Mouse (Mus musculus): ENCODE results near the gene Wdr45. TPM values are rescaled to one million over a fixed set of nuclear protein-coding genes. Genes with fewer than 3 reads are reported as not detected.

Gene Wdr45
- total and polyA plus RNA-seq, 3 experiments, result 11.4 to 27.9 (median 25.1) TPM

GRCm38 (mm10) chrX:7762137-7762920 is 48.2 kb downstream of the Wdr45 start, which contains the start of gene Tfe3:
Gene Tfe3 (plus strand): TSS chrX:7762560.
- Histone ChIP-seq H3K9me3 (replicated peaks) (no peaks in the 10 kb centered on the region), H3K36me3 (replicated peaks) (peaks cover 20% of the 10 kb centered on the region), H3K27me3 (ENCODE audit: insufficient read depth, low read length) (no peaks in the 10 kb centered on the region), H3K4me1 (ENCODE audit: insufficient read depth, low read depth, low read length) (peaks cover 42% of the 10 kb centered on the region), H3K4me3 (ENCODE audit: low read depth, low read length) (peak within 1 kb of the TSS; percentile 79)
- ATAC-seq (ENCODE audit: extremely low read depth, insufficient number of reproducible peaks, low FRiP score, poor library complexity, severe bottlenecking) (peak; percentile 92), DNase-seq (ENCODE audit: low spot score) (peak; percentile 84)
- no peak for TF ChIP-seq POLR2AphosphoS5 (IDR thresholded peaks at IDR 0.05; ENCODE audit: insufficient replicate concordance, low read depth, low read length)
- TF ChIP-seq GATA2 (IDR thresholded peaks at IDR 0.05; ENCODE audit: borderline replicate concordance, low read depth, low read length), result no peak
- TF ChIP-seq TAL1 (conservative IDR thresholded peaks at IDR 0.05; ENCODE audit: low read depth, low read length), result no peak
- no peak for TF ChIP-seq CTCF (IDR thresholded peaks at IDR 0.05; ENCODE audit: low read depth, low read length)
- no peak for TF ChIP-seq GATA1 (IDR thresholded peaks at IDR 0.05; ENCODE audit: borderline replicate concordance, low read length)

- TF ChIP-seq TAL1 (conservative IDR thresholded peaks at IDR 0.05; ENCODE audit: low read depth, low read length) (no peak), CTCF (IDR thresholded peaks at IDR 0.05; ENCODE audit: low read depth, low read length) (no peak), POLR2AphosphoS5 (IDR thresholded peaks at IDR 0.05; ENCODE audit: insufficient replicate concordance, low read depth, low read length) (no peak), GATA2 (IDR thresholded peaks at IDR 0.05; ENCODE audit: borderline replicate concordance, low read depth, low read length) (no peak), GATA1 (IDR thresholded peaks at IDR 0.05; ENCODE audit: borderline replicate concordance, low read length) (no peak)
- peaks cover 25% of the 10 kb centered on the region for H3K36me3 ChIP-seq (replicated peaks)
- H3K9me3 ChIP-seq (replicated peaks), result no peaks in the 10 kb centered on the region
- ATAC-seq (ENCODE audit: extremely low read depth, insufficient number of reproducible peaks, low FRiP score, poor library complexity, severe bottlenecking) (no peak), DNase-seq (ENCODE audit: low spot score) (no peak)
- H3K27me3 ChIP-seq (ENCODE audit: insufficient read depth, low read length), result no peaks in the 10 kb centered on the region
- H3K4me3 ChIP-seq (ENCODE audit: low read depth, low read length), result peak overlapping the region; percentile 79
- H3K4me1 ChIP-seq (ENCODE audit: insufficient read depth, low read depth, low read length), result peaks cover 47% of the 10 kb centered on the region
These were observed 48.7 kb downstream of the Wdr45 start for GRCm38 (mm10) chrX:7762921-7763197.

- Histone ChIP-seq H3K4me1 (ENCODE audit: insufficient read depth, low read depth, low read length) (peaks cover 54% of the 10 kb centered on the region), H3K9me3 (replicated peaks) (no peaks in the 10 kb centered on the region), H3K27me3 (ENCODE audit: insufficient read depth, low read length) (no peaks in the 10 kb centered on the region), H3K4me3 (ENCODE audit: low read depth, low read length) (peak overlapping the region; percentile 79), H3K36me3 (replicated peaks) (peaks cover 34% of the 10 kb centered on the region)
- TF ChIP-seq GATA2 (IDR thresholded peaks at IDR 0.05; ENCODE audit: borderline replicate concordance, low read depth, low read length), result no peak
- TF ChIP-seq TAL1 (conservative IDR thresholded peaks at IDR 0.05; ENCODE audit: low read depth, low read length), result no peak
- TF ChIP-seq GATA1 (IDR thresholded peaks at IDR 0.05; ENCODE audit: borderline replicate concordance, low read length), result no peak
- TF ChIP-seq POLR2AphosphoS5 (IDR thresholded peaks at IDR 0.05; ENCODE audit: insufficient replicate concordance, low read depth, low read length), result no peak
- no peak for TF ChIP-seq CTCF (IDR thresholded peaks at IDR 0.05; ENCODE audit: low read depth, low read length)
- no peak for ATAC-seq (ENCODE audit: extremely low read depth, insufficient number of reproducible peaks, low FRiP score, poor library complexity, severe bottlenecking)
- peak; percentile 34 for DNase-seq (ENCODE audit: low spot score)
These were observed 49.7 kb downstream of the Wdr45 start for GRCm38 (mm10) chrX:7763631-7764393.

GRCm38 (mm10) chrX:7764657-7765280 is 50.6 kb downstream of the Wdr45 start:
- no peak for ATAC-seq (ENCODE audit: extremely low read depth, insufficient number of reproducible peaks, low FRiP score, poor library complexity, severe bottlenecking)
- Histone ChIP-seq H3K9me3 (replicated peaks) (no peaks in the 10 kb centered on the region), H3K4me3 (ENCODE audit: low read depth, low read length) (peak overlapping the region; percentile 79; the same call in 1 of the 2 replicates), H3K36me3 (replicated peaks) (peaks cover 41% of the 10 kb centered on the region), H3K4me1 (ENCODE audit: insufficient read depth, low read depth, low read length) (peaks cover 61% of the 10 kb centered on the region), H3K27me3 (ENCODE audit: insufficient read depth, low read length) (no peaks in the 10 kb centered on the region)
- no peak for TF ChIP-seq CTCF (IDR thresholded peaks at IDR 0.05; ENCODE audit: low read depth, low read length)
- TF ChIP-seq POLR2AphosphoS5 (IDR thresholded peaks at IDR 0.05; ENCODE audit: insufficient replicate concordance, low read depth, low read length), result no peak
- no peak for TF ChIP-seq GATA2 (IDR thresholded peaks at IDR 0.05; ENCODE audit: borderline replicate concordance, low read depth, low read length)
- TF ChIP-seq GATA1 (IDR thresholded peaks at IDR 0.05; ENCODE audit: borderline replicate concordance, low read length), result no peak
- no peak for TF ChIP-seq TAL1 (conservative IDR thresholded peaks at IDR 0.05; ENCODE audit: low read depth, low read length)
- no peak for DNase-seq (ENCODE audit: low spot score)

- ATAC-seq (ENCODE audit: extremely low read depth, insufficient number of reproducible peaks, low FRiP score, poor library complexity, severe bottlenecking), result no peak
- no peak for TF ChIP-seq TAL1 (conservative IDR thresholded peaks at IDR 0.05; ENCODE audit: low read depth, low read length)
- TF ChIP-seq POLR2AphosphoS5 (IDR thresholded peaks at IDR 0.05; ENCODE audit: insufficient replicate concordance, low read depth, low read length), result no peak
- TF ChIP-seq CTCF (IDR thresholded peaks at IDR 0.05; ENCODE audit: low read depth, low read length), result no peak
- TF ChIP-seq GATA1 (IDR thresholded peaks at IDR 0.05; ENCODE audit: borderline replicate concordance, low read length), result no peak
- TF ChIP-seq GATA2 (IDR thresholded peaks at IDR 0.05; ENCODE audit: borderline replicate concordance, low read depth, low read length), result no peak
- Histone ChIP-seq H3K4me1 (ENCODE audit: insufficient read depth, low read depth, low read length) (peaks cover 63% of the 10 kb centered on the region), H3K27me3 (ENCODE audit: insufficient read depth, low read length) (no peaks in the 10 kb centered on the region), H3K4me3 (ENCODE audit: low read depth, low read length) (peak overlapping the region; percentile 79; the same call in 1 of the 2 replicates), H3K9me3 (replicated peaks) (no peaks in the 10 kb centered on the region), H3K36me3 (replicated peaks) (peaks cover 46% of the 10 kb centered on the region)
- no peak for DNase-seq (ENCODE audit: low spot score)
These were observed 51.1 kb downstream of the Wdr45 start for GRCm38 (mm10) chrX:7765281-7765670.
